Mouse (Mus musculus) adrenal gland, postnatal 14 days (tissue): ENCODE measurements around the gene BC034090. TPM values are rescaled to one million over a fixed set of nuclear protein-coding genes. Genes with fewer than 3 reads are reported as not detected.

Experiments
- DNase-seq: peaks from one replicate; pipeline ENCODE4 v3.0.0; 2021; ENCODE audit warnings: mixed read lengths
- total RNA-seq: library from RNA; stranded (reverse); gene quantifications from 2 replicates; pipeline ENCODE4 v1.2.3, GENCODE M21; 2021

The BC034090 gene
- total RNA-seq, 1 experiment from 2014 or later: 26.9 TPM

DNA sequence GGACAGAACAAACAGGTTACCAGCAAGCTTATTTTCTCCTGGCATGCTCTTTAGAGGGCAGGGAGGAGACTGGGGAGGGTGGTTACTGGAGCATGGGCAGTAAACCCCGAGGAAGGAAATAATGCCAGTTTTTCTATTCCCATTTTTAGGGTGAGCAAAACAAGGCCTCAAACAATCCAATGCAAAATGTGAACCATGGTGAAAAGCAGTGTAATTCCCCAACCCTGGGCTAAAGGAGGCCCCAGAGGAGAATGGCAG is 1.8 kb downstream of the BC034090 start:
- no peak for DNase-seq

DNA sequence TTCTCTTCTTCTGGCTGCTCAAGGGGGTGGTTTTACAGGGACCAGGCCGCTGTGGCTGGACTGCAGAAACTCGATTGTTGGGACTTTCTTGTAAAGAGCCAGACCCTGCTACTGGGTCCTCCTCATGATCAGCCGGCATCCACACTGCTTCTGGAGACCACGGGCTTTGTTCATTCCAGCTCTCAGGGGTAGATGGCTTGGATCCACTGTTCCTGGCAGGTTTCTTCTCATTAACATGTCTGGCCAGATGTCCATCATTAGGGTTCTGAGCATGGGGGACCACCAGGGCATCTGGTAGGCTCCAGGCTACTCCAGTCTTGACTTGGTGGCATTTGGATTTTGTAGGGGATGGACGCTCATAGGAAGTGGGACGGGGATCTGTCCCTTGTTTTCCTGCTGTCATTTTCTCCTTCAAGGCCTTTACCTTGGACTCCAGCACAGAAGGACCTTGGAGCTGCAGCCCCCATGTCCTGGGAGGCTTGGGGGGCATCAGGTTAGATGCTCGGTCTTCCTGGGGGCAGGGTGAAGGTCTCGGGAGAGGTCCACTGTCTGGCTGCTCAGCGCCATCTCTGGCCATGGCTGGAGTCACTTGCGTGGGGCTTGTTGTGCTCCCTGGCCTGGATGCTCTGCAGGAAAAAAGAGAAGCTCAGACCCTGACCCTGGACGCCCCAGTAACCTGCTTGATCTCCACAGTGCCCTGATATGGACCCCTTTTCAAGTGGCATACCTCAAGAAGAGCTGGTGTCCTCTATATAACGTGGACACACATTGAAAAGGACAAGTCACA is 2.4 kb downstream of the BC034090 start:
- DNase-seq: peak; percentile 47

DNA sequence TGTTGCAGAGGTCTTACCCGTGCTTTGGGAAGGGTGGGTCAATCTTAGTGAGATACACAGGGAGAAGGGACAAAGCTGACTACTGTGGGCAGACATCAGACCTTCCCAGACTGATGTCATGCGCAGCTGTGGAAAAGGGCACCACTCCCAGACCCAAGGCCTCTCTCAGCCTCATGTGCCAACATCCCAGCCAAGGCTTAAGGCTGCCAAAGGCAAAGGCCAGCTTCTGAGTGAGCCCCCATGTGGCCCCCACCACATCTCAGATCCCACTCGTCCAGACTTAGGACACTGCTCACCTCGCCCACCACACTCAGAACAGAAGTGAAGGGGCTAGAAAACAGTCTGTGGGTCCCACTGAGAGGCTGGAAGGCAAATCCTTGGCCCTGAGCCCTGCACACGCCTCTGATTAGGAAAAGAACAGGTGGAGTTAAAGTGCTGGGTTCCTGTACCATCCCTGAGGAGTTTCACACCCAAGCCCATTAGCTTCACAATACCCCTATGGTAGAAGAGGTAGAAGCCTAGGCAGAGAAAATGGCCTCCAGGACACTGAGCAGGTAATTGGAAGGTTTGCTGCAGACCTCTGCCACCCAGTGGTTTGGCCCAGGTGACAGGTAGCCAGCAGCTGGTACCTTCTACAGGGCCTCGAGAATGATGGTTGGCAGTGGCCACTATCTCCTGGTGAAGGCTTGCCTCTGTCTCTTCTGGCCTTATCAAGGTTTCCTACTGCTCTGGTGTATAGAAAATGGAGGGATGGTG is 4.1 kb downstream of the BC034090 start:
- DNase-seq: peak; percentile 88

DNA sequence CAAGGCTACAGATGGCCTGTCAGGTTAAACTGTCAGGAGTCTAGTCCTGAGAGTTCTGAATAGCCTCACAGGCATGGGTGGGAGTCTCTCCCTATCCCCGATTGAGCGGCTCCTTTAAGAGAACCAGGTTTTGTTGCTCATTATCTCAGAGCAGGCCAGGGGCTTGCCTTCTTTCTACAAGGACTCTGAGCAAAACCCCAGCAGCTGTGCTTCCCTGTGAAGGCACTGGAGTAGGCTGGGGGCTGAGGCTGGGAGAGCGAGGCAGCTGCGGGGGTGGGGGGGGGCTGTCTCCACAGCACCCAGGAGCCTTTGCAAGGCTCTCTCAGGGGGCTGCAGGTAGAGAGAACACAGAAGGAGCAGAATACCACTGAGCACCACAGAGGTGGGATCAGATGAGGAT is 5.1 kb downstream of the BC034090 start:
- DNase-seq: no peak

- no peak for DNase-seq
Measured at GRCm38 (mm10) chr1:155238126-155238525, 6.1 kb downstream of the BC034090 start.

DNA sequence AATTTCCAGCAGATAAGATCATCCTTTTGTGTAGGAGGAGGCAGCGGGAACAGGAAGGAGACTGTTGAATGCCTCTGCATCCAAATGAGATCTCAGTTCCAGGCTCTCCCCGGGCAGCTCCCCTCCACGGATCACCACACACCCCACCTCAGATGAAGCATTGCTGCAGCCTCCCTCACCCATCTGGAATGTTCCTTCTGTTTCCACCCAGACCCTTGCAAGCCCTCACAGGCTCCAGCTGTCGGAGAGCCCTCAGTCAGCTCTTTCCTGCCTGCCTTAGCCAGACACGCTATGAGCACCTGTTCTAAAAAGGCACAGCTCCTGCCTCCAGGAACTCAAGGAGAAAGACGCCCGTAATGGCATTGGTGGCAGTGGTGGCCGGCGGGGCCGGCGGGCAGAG is 6.9 kb downstream of the BC034090 start:
- DNase-seq: no peak

DNA sequence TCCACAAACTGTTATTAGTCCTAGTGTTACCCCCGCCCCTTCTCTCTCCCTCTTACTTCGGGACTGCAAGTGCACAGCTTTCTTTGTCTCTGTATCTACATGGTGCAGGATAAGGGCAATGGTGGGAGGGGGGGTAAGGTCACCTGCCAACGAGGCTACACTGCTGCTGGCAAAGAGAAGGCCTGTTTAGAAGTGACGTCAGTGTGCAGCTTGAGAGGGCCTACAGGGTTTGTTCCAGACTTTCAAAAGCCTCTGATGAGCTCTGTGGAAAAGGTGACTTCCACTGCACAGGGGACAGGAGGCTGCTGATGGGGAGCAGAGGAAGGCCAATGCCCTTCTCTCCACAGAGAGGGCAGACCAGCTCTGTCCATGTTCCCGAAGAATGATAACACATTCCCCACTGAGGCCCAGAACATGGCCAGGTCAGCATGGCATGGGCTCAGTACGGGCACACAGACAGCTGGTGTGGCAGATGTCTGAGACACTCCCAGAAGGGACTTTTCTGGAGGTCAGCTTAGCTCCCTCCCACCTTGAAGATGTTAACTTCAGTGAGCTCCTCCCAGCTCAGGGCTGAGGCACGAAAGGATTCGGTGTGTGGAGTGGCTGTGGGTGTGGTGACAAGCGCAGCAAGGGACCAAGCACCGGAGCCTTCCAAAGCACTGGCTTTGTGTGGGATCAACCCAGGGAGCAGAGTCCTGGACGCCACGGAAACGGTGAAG is 7.8 kb downstream of the BC034090 start:
- DNase-seq: no peak

- no peak for DNase-seq
Measured at GRCm38 (mm10) chr1:155235641-155236040, 8.6 kb downstream of the BC034090 start.

DNA sequence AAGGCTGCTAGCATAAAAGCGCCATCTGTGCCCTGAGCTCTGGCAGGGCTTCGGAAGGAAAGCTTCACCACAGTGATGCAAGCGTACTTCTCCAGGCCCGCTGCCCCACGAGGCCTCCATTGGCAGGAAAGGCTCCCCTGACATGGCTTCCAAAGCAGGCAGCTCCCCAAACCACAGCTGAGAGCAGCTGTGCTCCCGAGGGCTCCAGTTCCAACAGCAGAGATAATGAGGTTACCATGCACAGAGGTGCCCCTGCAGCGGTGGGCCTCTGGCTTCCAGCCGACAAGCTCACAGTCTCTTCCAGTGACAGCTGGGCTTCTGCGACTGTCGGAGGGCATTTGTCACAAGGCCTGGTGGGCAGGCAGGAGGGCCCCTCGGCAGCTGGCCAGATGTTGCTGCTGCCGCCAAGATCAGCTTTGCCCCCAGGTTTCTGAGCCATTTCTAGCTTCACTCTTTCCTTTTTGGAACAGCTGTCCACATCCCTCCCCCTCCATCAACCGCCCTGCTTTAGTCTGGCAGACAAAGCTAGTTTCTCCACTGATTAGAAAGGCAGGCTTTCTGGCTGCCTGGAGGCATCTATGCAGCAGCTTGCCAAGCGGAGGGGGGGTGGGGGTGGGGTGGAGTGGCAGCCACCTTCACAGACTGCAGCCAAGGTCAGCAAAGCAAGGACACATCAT is 10.2 kb downstream of the BC034090 start:
- DNase-seq: peak; percentile 83

DNA sequence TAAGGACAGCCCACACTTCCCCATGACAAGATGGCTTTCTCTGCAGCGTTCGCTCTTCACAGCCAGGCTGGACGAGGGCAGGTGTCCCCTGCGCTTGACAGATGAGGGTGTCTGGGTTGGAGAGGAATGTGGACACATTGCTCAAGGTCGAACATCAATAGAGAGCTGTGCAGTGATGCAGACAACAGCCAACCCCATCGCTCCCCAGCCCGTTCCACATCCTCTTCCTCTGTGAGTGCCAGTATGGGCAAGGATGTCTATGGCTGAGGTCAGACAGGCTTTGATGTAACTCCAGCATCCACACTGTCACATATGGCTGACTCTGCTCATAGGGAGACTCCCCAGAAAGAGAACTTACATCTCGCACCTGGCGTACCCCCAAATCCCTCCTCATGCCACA is 10.9 kb downstream of the BC034090 start:
- peak; percentile 40 for DNase-seq

DNA sequence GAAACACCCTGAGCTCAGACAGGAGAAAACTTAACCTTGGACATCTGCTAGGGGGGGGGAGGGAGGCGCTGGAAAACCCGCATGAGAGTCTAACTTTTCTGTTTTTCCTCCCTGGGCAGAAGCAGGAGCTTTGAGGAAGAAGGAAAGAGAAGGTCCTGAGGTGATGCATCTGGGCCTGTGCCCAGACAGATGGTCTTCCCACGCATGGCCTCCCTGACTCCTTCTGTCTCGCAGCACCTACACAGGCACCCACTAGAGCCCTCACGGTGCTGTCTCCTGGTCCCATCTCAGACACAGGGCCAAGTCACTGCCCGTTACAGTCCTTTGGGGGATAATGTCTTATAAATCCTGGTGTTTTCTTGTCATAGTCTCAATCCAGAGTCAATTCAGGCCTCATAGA is 11.5 kb downstream of the BC034090 start:
- no peak for DNase-seq

DNA sequence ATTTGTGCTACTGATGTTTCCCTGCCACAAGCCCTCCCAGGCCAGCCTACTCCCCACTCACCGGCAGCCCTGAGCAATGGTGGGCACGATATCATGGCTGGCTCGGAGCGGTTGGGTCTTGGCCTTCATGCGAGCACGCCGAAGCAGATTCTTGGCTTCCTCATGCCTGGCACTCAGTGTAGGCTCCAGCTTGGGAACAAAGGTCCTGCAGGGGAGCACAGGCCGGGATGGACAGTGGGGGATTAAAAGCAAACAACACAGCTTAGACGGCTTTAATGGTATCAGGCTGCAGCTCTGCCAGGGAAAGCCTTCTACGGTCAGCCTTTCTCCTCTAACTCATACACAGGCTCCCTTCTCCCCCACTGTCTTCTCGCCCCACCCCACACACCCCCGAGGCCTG is 11.9 kb downstream of the BC034090 start:
- DNase-seq: no peak

- DNase-seq: peak; percentile 53
Measured at GRCm38 (mm10) chr1:155229464-155230411, 14.5 kb downstream of the BC034090 start.

DNA sequence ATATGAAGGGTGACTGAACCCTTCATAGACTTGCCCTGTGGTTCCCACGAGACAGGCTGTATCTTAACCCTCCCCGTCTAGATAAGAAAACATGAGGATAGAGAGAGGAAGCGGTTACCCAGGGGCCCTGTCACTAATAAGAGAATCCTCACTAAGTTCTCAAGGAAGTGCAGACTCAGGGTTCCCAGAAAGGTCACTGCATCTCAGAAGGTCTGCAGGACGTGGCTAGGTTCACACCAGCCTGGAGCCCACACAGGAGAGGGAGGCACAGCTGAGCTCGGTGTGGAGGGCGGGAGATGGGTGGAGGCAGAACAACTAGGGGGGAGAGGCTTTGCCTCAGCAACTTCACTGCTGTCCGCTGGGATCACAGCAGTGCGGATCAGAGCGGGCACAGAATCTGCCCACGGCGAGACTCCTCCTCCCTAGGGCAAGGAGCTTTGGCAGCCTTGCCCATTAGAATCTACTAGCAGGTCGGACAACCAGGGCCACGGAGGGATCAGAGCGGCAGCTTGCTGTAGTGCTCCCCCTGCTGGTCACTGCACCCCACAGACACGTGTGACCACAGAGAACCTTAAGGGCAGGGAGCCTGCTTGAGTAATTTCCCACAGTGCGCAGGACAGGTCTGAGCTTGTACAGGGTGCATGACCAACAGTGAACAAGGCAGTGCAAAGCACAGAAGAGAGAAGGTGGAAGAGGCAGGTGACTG is 20.2 kb downstream of the BC034090 start:
- DNase-seq: peak; percentile 94

DNA sequence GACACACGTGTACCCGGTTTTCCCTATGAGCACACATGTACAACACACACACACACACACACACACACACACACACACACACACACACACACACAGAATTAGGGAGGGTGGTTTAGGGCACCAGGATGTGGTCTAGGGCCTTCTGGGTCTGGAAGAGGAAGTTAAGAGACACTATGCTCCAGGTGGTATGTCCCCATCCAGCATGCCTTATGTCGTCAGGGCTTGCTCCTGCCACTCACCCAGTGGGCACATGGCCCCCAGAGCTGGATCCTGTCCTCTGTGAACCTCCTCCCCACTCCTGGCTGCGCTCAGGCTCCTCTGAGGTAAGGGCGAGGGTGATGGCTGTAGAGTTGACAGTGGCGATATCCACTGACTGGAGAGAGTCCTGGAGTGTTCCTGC is 21.2 kb downstream of the BC034090 start:
- DNase-seq: no peak

GRCm38 (mm10) chr1:155222101-155222669 is 22.1 kb downstream of the BC034090 start:
- DNase-seq: no peak

- DNase-seq: no peak
Measured at GRCm38 (mm10) chr1:155218924-155219323, 25.3 kb downstream of the BC034090 start.

- DNase-seq: peak; percentile 65
Measured at GRCm38 (mm10) chr1:155217865-155218541, 26.2 kb downstream of the BC034090 start.

DNA sequence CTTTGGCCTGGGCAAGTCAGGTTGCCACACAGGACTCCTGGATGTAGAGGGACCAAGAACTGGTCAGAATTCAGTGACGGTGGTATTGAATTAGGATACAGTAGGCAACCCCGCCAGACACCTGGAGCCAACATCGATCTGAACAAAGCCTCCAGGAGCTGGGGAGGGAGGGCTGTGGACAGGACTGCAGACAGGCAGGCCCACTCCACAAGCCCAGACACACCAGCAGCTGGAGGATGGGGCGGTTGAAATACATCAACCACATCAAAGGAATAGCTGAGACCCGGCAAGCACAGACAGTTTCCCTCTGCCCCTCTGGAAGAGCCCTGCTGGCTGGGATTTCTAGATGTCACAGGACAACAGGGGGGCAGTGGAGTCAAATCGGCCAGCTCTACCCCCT is 27.4 kb downstream of the BC034090 start:
- DNase-seq: no peak

GRCm38 (mm10) chr1:155216313-155216712 is 27.9 kb downstream of the BC034090 start:
- no peak for DNase-seq
